Mouse (Mus musculus) v-Abl transformed pro-B cells (cell line): ENCODE data around the gene Grtp1.

ENCODE experiments used
- in situ Hi-C, 2 experiments: fragments of 400-800 bp; cut with MboI; formaldehyde crosslinking; loops; one replicate each; pipeline ENCODE4 v1.15.1; 2025; ENCODE audit not compliant: unreplicated experiment in 2 of 2

Grtp1 gene

GRCm38 (mm10) chr8:13200301-13201012 is at the start of gene Grtp1:
Gene Grtp1 (minus strand): TSS chr8:13200620.
- in situ Hi-C loops: loop anchor here in 1 of 2 experiments (5.0 kb wide), 1 partner anchor 33 kb away; no protein-coding TSS in a partner anchor

- in situ Hi-C loops: no loop called here
Observed at GRCm38 (mm10) chr8:13244343-13244880, 44.0 kb upstream of the Grtp1 start.

- in situ Hi-C loops: no loop called here
Observed at GRCm38 (mm10) chr8:13242985-13243870, 42.8 kb upstream of the Grtp1 start.

GRCm38 (mm10) chr8:13240691-13241090 is 40.3 kb upstream of the Grtp1 start:
- in situ Hi-C loops: no loop called here

GRCm38 (mm10) chr8:13240055-13240454 is 39.6 kb upstream of the Grtp1 start:
- in situ Hi-C loops: no loop called here

DNA sequence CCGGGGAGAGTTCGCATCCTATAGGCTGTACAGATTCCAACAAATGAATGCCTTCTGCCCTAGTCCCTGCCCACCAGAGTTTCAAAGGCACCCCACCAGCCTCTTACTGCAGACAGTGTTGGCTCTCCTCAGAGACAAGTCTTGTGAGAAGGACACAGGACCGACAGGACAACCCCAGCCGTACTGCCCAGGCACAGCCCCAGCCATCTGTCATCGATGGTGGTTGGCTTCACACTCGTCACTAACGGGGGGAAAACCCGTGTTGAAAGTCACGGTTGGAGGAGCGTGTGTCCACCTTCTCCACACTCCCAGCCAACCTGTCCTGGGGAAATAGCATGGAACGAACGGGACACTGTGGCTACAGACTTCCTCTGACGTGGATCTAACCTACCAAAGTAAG is 34.4 kb upstream of the Grtp1 start:
- in situ Hi-C loops: no loop called here

DNA sequence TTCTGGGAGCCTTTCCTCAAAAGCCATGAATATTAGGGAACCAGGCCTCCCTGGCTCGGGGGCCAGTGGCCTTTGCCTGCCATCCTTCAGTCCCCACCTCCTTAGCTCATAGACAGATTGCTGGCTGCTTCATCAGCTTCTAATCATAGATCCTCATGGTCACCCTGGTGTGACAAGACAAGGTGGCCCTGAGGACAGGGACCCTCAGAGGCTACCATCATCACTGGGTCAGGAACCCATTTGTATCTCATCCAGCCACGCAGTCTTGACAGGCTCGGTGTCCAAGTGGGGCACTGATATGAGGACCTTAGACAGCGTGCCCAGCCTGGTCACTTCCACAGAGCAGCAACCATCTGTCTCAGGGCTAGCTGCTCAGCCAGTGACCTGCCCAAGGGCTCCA is 30.1 kb upstream of the Grtp1 start:
- in situ Hi-C loops: no loop called here

- in situ Hi-C loops: no loop called here
Observed at GRCm38 (mm10) chr8:13229802-13230201, 29.4 kb upstream of the Grtp1 start.

DNA sequence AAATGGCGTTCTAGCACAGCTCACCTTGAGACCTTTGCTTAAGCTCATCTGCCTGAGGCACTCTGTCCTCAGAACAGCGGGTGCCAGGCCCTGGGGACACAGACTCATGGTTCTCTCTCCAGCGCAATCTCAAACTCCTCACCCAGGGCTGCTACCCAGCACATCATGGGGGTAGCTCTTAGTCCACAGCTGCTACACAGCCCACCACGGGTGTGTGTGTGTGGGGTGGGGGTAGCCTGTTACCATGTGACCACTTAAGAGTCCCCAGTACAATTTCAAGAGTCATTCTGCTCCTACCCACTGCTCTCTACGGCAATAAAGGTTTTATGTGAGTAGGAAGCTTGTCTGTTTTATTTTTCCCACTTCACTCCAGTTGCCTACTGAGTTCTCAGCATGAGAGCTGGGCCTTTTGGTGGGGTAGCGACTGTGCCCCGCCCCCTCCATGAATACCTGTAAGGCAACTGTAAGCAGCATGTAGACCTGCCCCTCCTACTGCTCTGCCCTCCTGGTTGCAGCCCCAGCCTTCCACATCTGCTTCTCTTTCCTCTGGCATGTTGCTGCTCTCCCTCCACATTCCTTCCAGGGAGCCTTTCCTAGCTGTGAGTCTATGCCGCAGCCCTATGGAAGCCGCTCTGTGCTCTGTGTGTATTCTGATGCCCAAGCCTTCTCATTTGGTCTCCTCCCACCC is 28.6 kb upstream of the Grtp1 start:
- in situ Hi-C loops: no loop called here

GRCm38 (mm10) chr8:13227184-13227583 is 26.8 kb upstream of the Grtp1 start:
- in situ Hi-C loops: no loop called here

GRCm38 (mm10) chr8:13226288-13226687 is 25.9 kb upstream of the Grtp1 start:
- in situ Hi-C loops: no loop called here

DNA sequence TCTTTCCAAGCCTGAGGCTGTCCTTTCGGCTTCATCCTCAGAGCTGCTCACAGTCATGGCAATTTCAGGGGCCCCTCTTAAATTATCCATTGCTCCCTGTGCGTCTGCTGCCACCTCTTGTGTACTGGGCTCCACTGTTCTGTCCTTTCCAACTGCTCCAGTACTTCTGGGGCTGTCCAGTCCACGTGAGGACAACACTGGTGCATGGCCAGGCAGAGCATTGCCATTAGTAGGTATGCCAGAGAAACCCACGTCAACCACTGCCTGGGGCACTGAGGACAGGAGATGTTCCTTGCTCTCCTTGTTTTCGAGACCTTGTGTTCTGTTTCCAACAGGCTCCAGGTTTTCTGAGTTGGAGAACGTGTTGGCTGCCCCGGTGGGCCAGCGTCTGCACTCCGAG is 24.0 kb upstream of the Grtp1 start:
- in situ Hi-C loops: no loop called here

GRCm38 (mm10) chr8:13218441-13218840 is 18.0 kb upstream of the Grtp1 start:
- in situ Hi-C loops: loop anchor here (5.0 to 10.0 kb wide), 3 partner anchors 34 to 324 kb away; partner anchors contain the start of gene Adprhl1 (in 1 of the 2)

DNA sequence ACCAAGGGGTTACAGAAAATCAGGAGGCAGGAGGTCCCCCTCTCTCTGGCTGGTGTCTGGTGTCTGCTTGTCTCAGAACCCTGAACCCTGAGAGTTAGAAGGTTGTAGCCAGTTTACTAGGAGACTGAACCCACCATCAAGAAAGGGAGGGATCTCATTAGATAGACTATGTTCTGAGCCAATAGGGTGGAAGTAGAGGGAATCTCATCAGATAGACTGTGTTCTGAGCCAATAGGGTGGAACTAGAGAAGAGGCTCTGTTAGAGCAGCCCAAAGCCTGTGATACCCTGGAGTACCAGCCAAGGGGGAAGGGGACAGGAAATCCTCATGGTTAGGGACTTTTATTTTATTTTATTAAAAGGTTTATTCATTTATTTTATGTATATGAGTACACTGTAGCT is 17.6 kb upstream of the Grtp1 start:
- in situ Hi-C loops: loop anchor here (5.0 to 10.0 kb wide), 3 partner anchors 34 to 323 kb away; partner anchors contain the start of gene Adprhl1 (in 1 of the 2)

- in situ Hi-C loops: loop anchor here (5.0 to 10.0 kb wide), 3 partner anchors 35 to 322 kb away; partner anchors contain the start of gene Adprhl1 (in 1 of the 2)
Observed at GRCm38 (mm10) chr8:13217093-13217492, 16.7 kb upstream of the Grtp1 start.

- in situ Hi-C loops: loop anchor here (5.0 to 10.0 kb wide), 3 partner anchors 36 to 322 kb away; partner anchors contain the start of gene Adprhl1 (in 1 of the 2)
Observed at GRCm38 (mm10) chr8:13216386-13216785, 16.0 kb upstream of the Grtp1 start.

DNA sequence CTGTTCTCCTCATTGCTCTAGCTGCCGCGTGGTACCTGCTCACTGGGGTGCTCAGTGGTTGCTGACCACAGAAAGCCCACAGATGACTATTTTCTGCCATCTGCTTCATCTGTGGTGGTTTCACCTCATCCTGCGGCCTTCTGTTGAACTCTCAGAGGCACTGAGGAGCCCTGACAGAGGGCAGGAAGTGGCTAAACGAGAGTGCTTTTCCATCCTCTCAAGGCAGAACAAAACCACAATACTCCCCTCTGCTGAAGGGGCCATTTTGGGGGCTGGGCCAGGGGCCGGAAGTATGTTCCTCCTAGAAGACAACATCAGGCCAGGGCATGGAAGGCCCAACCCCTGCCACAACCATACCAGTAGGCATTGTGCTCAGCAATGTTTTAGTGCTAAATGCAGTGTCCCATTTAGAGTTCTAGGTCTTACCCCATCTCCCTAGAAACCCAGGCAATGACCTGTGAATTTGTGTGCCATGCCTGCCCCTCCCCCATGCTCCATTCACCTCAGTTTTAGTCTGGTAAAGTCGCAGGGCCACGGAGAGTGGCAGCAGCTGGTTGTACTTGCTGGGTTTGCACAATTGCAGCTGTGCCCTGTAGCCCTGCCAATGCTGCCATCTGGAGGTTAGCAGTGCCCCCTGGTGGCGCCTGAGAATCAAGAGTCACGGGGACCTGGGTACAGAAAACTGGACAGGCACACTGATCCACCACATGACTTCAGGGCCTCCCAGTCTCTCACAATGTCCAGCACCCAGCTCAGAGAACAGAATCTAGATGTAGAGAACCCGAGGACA is 13.3 kb upstream of the Grtp1 start:
- in situ Hi-C loops: loop anchor here (5.0 to 10.0 kb wide), 5 partner anchors 74 to 319 kb away; partner anchors contain the start of genes Dcun1d2 (in 1 of the 2) and Tmco3 (in 1 of the 2)

DNA sequence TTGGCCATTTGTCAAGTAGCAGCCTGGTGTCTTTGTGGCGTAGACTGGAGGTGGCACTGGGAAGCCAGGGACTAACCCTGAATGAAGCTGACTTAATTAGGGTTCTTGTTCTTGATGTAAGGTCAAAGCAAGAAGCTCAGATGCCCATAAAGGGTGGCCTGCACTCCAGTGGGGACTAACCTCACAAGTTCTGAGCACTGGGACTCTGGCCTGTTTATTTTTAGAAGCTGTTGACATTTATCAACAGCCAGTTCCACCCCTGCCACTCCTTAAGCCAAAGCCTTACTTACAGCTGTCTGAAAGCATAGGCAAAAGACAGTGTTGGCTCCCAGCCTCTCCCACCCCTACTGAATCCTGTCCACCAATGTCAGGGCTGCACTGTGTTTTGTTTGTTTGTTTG is 9.3 kb upstream of the Grtp1 start:
- in situ Hi-C loops: loop anchor here (5.0 to 10.0 kb wide), 6 partner anchors 52 to 315 kb away; partner anchors contain the start of genes Dcun1d2 (in 1 of the 2), Lamp1 (in 1 of the 2) and Tmco3 (in 1 of the 2)

DNA sequence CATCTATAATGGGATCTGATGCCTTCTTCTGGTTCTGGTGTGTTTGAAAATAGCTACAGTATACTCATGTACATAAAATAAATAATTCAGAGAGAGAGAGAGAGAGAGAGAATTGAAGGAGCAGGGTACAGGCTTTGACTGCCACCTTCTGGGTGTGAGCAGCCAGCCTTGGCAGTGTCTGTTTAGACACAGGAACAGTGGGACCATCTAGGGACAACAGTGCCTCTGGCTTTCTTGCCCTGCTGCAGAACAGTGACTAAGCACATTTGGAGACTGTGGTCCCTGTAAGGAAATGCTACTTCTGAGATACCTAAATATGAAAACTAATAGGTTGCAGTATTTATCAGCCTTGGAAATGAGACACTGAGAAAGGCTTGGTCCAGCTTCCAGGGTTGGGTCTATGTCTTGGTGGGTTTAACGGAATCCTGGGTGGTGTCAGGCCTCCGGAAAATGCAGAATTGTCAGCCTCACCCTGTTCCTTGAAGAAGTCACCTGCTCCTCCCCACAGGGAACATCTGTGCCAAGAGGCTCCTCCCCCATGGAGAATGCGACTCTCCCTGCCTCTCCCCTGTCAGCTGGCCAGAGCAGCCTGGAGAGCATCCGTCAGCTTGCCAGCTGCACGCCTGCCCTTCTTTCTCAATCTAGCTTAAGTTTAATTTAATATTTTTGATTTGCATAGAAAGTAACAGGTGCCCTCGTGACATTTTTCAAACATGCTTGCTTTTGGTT is 8.4 kb upstream of the Grtp1 start:
- in situ Hi-C loops: loop anchor here in 1 of 2 experiments (5.0 kb wide), 1 partner anchor 51 kb away; the partner anchor contains the start of gene Lamp1
